Mouse (Mus musculus) cerebellum, adult (tissue): ENCODE measurements at regions not wholly inside any gene's neighbourhood (a gene's known extent, or its start where the extent isn't known, plus 50 kb on each side); places are given as distances from the start of the nearest gene placed in this dataset.

Experiments used
- ATAC-seq: cut with Nextera tagmentation; 2 replicates; pipeline ENCODE4 v1.9.2; 2017; ENCODE audit warnings: mild to moderate bottlenecking, moderate library complexity, mixed read lengths; ENCODE audit not compliant: insufficient number of reproducible peaks, low FRiP score, low TSS enrichment

GRCm38 (mm10) chr16:64211895-64212294, 347.9 kb upstream of the Epha3 start:
- no peak for ATAC-seq

DNA sequence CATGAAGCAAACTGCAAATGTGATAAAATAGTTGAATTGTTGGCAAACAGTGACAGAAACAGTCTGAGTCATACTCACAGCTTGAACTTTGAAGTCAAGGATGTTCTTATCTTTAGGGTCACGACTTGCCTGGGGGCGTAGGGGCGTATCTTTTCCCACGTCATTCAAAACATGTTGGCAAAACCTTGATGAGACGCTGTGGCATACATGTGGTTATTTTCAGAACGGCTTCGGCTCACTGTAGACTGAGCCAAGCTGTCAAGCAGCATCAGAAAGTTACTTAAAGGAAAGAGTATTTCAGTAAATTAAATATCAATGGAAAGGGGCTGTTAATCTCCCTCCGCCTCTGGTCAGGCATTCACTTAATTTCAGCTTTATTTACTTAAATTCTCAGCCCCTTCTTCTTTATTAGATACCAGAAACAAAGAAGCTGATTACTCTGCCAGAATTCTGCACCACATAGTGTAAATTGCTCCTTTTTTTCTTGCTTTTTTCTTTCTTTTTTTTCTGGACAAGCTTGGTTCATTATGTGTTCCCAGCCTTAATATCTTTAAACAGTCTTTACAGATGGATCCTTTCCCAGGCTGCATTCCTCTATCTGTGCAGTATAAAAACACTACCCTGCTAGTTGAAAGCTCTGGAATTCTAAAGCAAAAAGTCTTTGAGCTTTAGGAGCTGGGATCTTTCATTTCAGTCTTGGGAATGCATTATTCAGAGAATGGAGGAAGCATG, 302.9 kb upstream of the Epha3 start:
- ATAC-seq = no peak

DNA sequence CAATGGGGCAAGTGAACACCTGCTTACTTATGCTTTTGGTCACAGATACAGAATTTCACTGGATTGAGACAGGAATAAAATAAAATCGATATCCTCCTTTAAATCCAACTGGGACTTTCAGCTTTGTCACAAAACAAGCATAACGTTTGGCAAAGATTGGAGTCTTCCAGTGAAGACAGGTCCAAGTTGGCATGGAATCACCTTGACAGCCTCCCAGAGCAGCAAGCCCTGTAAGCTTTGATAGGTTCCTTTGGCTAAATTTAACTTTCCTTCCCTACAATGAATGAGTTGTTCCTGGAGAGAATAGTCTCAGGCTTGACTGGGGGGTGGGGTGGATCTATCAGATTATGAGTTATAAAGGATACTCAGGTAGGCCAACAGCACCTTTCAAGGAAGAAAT, 302.1 kb upstream of the Epha3 start:
- ATAC-seq = 0 out of 2 replicates have a peak, but pooled peaks have one; percentile 36

- no peak for ATAC-seq
Observed at GRCm38 (mm10) chr16:64145687-64146535, 281.9 kb upstream of the Epha3 start.
